Comparison of ENCODE assay signal across 15 mouse cellular contexts in genomic region chr9:79301580-79301979, GRCm38 (mm10).
DNase-seq lines count a peak whose midpoint lies in the region; ATAC-seq and TF ChIP-seq lines count a peak whose summit lies in the region.
"Had no signal": no experiment of that assay in that cellular context is flagged by ENCODE, and none has a peak within 500 bp of the region (broad histone marks: within the 10 kb centered on the region; RNA-seq: fewer than 3 reads in every experiment).

No protein-coding gene starts in this region.

- no peak overlapping the region for H3K4me2 ChIP-seq in midbrain, postnatal 0 days (ENCODE audit: low read depth, low read length, poor library complexity, severe bottlenecking)
- no peak overlapping the region for H3K4me2 ChIP-seq in midbrain, embryonic 14.5 days (ENCODE audit: low read length)
- H3K4me2 ChIP-seq: intestine, embryonic 15.5 days; liver, embryonic 11.5 days; lung, embryonic 15.5 days had no signal

- ATAC-seq in midbrain, postnatal 0 days (ENCODE audit: low FRiP score): no peak
- no peak for ATAC-seq in midbrain, embryonic 14.5 days (ENCODE audit: low FRiP score, low TSS enrichment)
- ATAC-seq: intestine, embryonic 15.5 days had no signal

- H3K27me3 ChIP-seq in midbrain, postnatal 0 days (ENCODE audit: insufficient read depth, low read length): no peaks in the 10 kb centered on the region
- no peaks in the 10 kb centered on the region for H3K27me3 ChIP-seq in midbrain, embryonic 14.5 days (ENCODE audit: control insufficient read depth, insufficient read depth, low read length)
- H3K27me3 ChIP-seq: intestine, embryonic 15.5 days; lung, embryonic 15.5 days; megakaryocyte, embryonic 14.5 days had no signal

- WGBS in midbrain, postnatal 0 days: 80% methylated on average over 3 of the region's 3 CpGs
- 72% methylated on average over 3 of the region's 3 CpGs for WGBS in midbrain, embryonic 14.5 days

- H3K4me1 ChIP-seq in midbrain, postnatal 0 days (ENCODE audit: insufficient read depth, low read length): no peaks in the 10 kb centered on the region
- no peaks in the 10 kb centered on the region for H3K4me1 ChIP-seq in midbrain, embryonic 14.5 days (ENCODE audit: control insufficient read depth, insufficient read depth, low read length)
- H3K4me1 ChIP-seq: intestine, embryonic 15.5 days; lung, embryonic 15.5 days; megakaryocyte, embryonic 14.5 days had no signal

- no peak overlapping the region for H3K27ac ChIP-seq in midbrain, postnatal 0 days (ENCODE audit: low read depth, low read length)
- no peak overlapping the region for H3K27ac ChIP-seq in midbrain, embryonic 14.5 days (replicated peaks; ENCODE audit: low read depth, low read length)
- H3K27ac ChIP-seq in layer of hippocampus, adult 2 months: no peak overlapping the region
- H3K27ac ChIP-seq: heart, adult 2 months; intestine, embryonic 15.5 days; kidney, postnatal 0 days; lung, embryonic 15.5 days; stomach, postnatal 0 days had no signal

- no peaks in the 10 kb centered on the region for H3K9me3 ChIP-seq in midbrain, postnatal 0 days (ENCODE audit: low read length)
- H3K9me3 ChIP-seq in midbrain, embryonic 14.5 days (ENCODE audit: control insufficient read depth, low read length): no peaks in the 10 kb centered on the region
- H3K9me3 ChIP-seq: intestine, embryonic 15.5 days; lung, embryonic 15.5 days; megakaryocyte, embryonic 14.5 days had no signal

- peak; percentile 69 for DNase-seq in midbrain, postnatal 0 days (ENCODE audit: low spot score)
- DNase-seq in midbrain, embryonic 14.5 days: no peak
- DNase-seq in cerebellum, adult 9-10 months: peak; percentile 96
- DNase-seq in layer of hippocampus, adult 2 months (ENCODE audit: low spot score in 2 of 2): peak; percentile 55 to 72
- DNase-seq in heart, adult 11 months: no peak
- no peak for DNase-seq in heart, postnatal 4 days
- DNase-seq in retina, embryonic 14.5 days (ENCODE audit: low spot score): no peak
- DNase-seq: embryo, embryonic 11 days; heart, adult 2 months had no signal

- H3K4me3 ChIP-seq in midbrain, postnatal 0 days (ENCODE audit: low read depth, low read length): no peak overlapping the region
- no peak overlapping the region for H3K4me3 ChIP-seq in midbrain, embryonic 14.5 days (replicated peaks; ENCODE audit: low read depth, low read length)
- no peak overlapping the region for H3K4me3 ChIP-seq in layer of hippocampus, adult 2 months
- H3K4me3 ChIP-seq: heart, adult 2 months; intestine, embryonic 15.5 days; lung, embryonic 15.5 days; megakaryocyte, embryonic 14.5 days had no signal

- TF ChIP-seq CTCF in midbrain, postnatal 0 days (IDR thresholded peaks at IDR 0.05): no peak
- TF ChIP-seq CTCF in layer of hippocampus, adult 2 months (conservative IDR thresholded peaks at IDR 0.05): no peak

- no peak overlapping the region for H3K9ac ChIP-seq in midbrain, postnatal 0 days (replicated peaks; ENCODE audit: low read length, poor library complexity, severe bottlenecking)
- no peak overlapping the region for H3K9ac ChIP-seq in midbrain, embryonic 14.5 days (replicated peaks; ENCODE audit: low read length)
- H3K9ac ChIP-seq: intestine, embryonic 15.5 days; lung, embryonic 15.5 days had no signal

- H3K36me3 ChIP-seq in midbrain, postnatal 0 days (ENCODE audit: insufficient read depth, low read length): no peaks in the 10 kb centered on the region
- H3K36me3 ChIP-seq in midbrain, embryonic 14.5 days (ENCODE audit: control insufficient read depth, insufficient read depth, low read length): no peaks in the 10 kb centered on the region
- H3K36me3 ChIP-seq: intestine, embryonic 15.5 days; lung, embryonic 15.5 days had no signal

Comparison
In these comparisons a context has a peak if more than half of its experiments do, and no peak if none do; other contexts are left out.
1. DNase-seq: peak in midbrain, postnatal 0 days (single experiment), cerebellum, adult 9-10 months (single experiment) and layer of hippocampus, adult 2 months (2 of 2); none in midbrain, embryonic 14.5 days (single experiment), heart, adult 11 months (single experiment), heart, postnatal 4 days (single experiment) and retina, embryonic 14.5 days (single experiment).